Mouse (Mus musculus): ENCODE results near the gene Yipf7. TPM values are rescaled to one million over a fixed set of nuclear protein-coding genes. Genes with fewer than 3 reads are reported as not detected.
A peak's percentile ranks its signal among the peaks of the same experiment; 100 is the strongest.

The Yipf7 gene
- total RNA-seq (2021), result not detected
- long read RNA-seq, result 0 reads

- DNase-seq (ENCODE audit: low spot score in 2 of 2), result no peak
Observed at GRCm38 (mm10) chr5:69542489-69542888, at the start of gene Yipf7. Gene Yipf7 (minus strand): TSS chr5:69542648.

GRCm38 (mm10) chr5:69591640-69592461 lies 49.4 kb upstream of the Yipf7 start, which contains the start of gene Gnpda2:
Gene Gnpda2 (minus strand): TSS chr5:69592340.
- peak; percentile 83 to 87 for DNase-seq (ENCODE audit: low spot score in 2 of 2)

- DNase-seq (ENCODE audit: low spot score in 2 of 2), result peak in 1 of 2 experiments; percentile 7
Observed at GRCm38 (mm10) chr5:69557404-69557935, 15.0 kb upstream of the Yipf7 start.

DNA sequence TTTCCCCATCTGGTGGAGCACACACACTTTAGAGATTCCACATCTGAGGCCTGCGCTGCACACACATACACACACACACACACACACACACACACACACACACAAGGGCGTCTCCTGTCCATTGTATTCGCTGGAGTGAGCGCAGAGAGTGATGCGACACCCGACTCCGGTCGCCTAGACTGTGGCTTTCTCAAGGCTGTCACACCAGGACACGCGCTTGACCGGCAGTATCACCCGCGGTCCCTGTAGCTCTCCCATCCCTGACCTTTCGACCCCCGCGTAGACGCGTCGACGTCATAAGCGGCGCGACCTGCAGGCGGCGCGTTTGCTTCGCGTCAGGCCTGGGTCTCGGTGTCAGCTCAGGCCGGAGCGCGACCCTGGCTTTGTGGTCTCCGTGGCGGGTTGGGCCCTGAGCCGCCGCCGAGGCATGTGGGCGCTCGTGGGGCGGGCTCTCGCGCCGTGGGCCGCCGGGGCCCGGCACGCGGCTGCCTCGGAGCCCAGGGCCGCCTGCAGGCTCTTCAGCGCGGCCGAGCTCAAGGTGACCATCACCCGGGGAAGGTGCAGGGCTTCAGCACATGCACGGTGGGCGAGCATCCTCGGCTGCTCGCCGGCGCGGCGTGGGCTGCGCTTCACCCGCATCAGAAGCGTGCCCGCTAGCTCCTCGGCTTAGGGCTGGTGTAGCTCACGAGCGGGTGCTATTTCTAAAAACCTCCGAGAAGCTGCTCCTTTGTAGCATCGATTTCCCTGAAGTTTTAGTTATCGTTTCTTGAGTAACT lies 14.4 kb upstream of the Yipf7 start, which contains the start of gene Guf1:
Guf1 (plus strand) TSS at position 296 of the 776 bp plus-strand sequence.
- DNase-seq (ENCODE audit: low spot score in 2 of 2), result peak; percentile 98

GRCm38 (mm10) chr5:69541680-69542079 lies 768 bp downstream of the Yipf7 start:
- no peak for DNase-seq (ENCODE audit: low spot score in 2 of 2)

- no peak for DNase-seq (ENCODE audit: low spot score in 2 of 2)
Observed at GRCm38 (mm10) chr5:69523944-69524343, 18.5 kb downstream of the Yipf7 start.

DNA sequence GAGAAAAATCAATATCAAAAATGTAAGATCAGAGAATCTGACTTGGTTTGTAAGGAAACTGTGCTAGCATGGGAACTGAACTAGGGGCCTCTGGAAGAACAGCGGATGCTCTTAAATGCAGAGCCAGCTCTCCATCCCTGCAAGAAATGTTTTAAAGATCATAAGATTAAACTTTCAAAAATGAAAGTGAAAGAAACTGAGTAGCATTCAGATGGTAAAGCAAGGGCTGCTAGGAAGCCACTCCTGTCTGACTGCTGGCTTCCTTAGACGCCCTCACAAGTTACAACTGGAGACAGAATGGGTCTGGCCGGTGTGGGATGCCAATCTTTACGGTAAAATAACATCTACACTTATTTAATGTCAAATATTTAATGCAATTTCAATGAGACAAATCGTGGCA lies 20.4 kb downstream of the Yipf7 start:
- no peak for DNase-seq (ENCODE audit: low spot score in 2 of 2)

DNA sequence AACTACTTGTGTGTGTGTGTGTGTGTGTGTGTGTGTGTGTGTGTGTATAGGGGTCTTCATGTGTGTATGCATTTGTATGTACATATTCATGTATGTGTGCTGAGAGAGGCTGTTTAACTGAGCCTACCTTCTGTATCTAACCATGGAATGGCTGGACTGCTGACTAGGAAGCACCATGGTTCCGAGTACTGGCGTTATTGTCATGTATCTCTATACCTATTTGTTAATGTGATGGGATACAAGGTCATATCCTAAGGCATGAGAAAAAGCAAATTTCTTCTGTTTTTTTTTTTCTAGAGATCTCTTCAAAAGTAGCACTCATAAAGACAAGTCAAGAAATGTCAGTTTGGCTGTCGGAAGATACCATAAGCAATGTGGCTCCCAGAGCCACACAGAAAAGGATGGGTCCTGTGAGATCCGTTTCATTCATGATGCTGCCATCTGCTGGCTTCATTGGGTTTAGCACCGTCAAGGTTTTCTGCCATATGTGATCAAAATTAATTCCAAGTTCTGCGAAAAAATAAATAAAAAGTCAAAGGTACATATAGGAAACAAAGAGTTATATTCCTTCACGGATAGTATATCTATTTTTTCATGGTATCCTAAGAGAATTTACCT lies 21.7 kb downstream of the Yipf7 start:
- peak; percentile 68 to 70 for DNase-seq (ENCODE audit: low spot score in 2 of 2)

DNA sequence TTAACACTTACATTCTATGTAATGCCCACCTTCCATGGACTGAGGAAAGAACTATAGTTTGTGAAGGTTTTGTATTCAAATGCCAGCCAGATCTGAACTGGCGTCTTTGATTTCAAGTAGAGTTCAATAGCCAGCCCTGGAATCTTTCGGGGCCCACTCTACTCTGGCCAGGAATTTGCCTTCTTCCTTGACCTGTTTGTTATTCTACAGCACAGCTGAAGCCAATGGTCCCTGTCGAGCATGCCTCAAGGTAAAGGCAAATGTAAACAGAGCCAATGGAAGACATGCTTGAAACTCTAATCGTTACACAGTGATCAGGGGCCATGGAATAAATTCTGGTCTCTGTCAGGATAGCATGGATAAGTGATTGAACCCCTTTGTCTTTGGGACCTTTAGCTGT lies 30.2 kb downstream of the Yipf7 start:
- no peak for DNase-seq (ENCODE audit: low spot score in 2 of 2)

- no peak for DNase-seq (ENCODE audit: low spot score in 2 of 2)
Observed at GRCm38 (mm10) chr5:69511631-69512030, 30.8 kb downstream of the Yipf7 start.

DNA sequence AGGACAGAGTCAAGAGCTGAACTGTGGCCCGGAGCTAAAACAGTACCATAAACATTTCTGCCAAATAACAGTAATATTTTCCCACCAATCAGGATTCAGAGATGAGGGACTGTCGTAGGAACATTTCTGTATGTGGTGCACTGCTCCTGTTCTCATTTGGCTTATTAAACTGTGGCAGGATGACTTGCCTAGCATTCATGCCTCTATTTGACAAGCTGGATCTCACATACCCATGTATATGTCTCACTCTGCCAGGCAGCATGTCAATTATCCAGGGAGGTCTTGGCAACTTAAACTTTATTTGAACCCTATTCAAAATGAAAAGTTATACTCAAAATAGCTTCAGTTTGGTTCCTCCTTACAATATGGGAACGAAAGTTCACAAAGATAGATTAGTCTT lies 35.4 kb downstream of the Yipf7 start:
- no peak for DNase-seq (ENCODE audit: low spot score in 2 of 2)

DNA sequence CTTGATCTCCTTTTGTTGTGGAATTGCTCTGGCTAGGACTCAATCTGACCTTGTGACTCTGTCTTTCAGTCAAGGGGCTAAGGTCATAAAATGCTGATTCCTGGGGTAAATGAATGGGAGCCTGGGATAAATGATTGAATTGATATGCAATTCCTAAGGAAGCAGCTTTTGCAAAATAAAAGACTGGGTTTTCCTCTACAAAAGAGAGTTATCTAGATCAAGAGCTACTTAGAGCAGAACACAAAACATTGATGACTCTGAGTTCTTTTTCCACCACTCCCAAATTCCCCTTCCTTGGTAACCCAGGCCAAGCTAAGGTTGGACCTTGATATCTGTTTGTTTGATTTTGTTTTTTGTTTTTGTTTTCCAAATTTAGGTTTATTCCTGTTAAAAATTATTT lies 53.4 kb downstream of the Yipf7 start:
- DNase-seq (ENCODE audit: low spot score in 2 of 2), result no peak

- DNase-seq (ENCODE audit: low spot score in 2 of 2), result no peak
Observed at GRCm38 (mm10) chr5:69467520-69467919, 74.9 kb downstream of the Yipf7 start.

Other genes with a start within 250 kb of the Yipf7 start
- 1 to 10 TPM; 7.0 to 7.5 TPM for gene Kctd8, start 201.0 kb downstream of the Yipf7 start, total RNA-seq (2021)
- 10 to 100 TPM; 33.1 to 40.9 TPM for gene Guf1, start 14.3 kb upstream of the Yipf7 start, total RNA-seq (2021)
- gene Gnpda2, start 49.7 kb upstream of the Yipf7 start, total RNA-seq (2021), result 10 to 100 TPM; 14.5 to 16.1 TPM

Measured in layer of hippocampus, postnatal 10 days (tissue).